Mouse (Mus musculus) megakaryocyte progenitor cell, adult 5-6 weeks (primary cell): ENCODE results near the gene Mbnl1. TPM values are rescaled to one million over a fixed set of nuclear protein-coding genes. Genes with fewer than 3 reads are reported as not detected.

Experiments
- ATAC-seq: replicated peaks from 2 replicates; pipeline ENCODE4 v1.8.0; 2016; ENCODE audit warnings: mild to moderate bottlenecking, moderate TSS enrichment, inconsistent platforms; ENCODE audit not compliant: poor library complexity
- total RNA-seq, 2 experiments: library from RNA; stranded (forward) in 1 of 2; stranded (reverse) in 1 of 2; fragments of 157-497, 149-512 nt in 1 of 2; fragments of 200-1000 nt in 1 of 2; gene quantifications; 2 replicates each; pipeline versions ENCODE4 v1.2.3 to v1.2.4; 2015 to 2017

Gene Mbnl1
- total RNA-seq, 2 experiments from 2014 or later: 545 to 611 TPM

GRCm38 (mm10) chr3:60515430-60515829 is 42.8 kb downstream of the Mbnl1 start:
- ATAC-seq: no peak

- ATAC-seq: peak; percentile 83
Measured at GRCm38 (mm10) chr3:60516054-60516674, 43.5 kb downstream of the Mbnl1 start.

GRCm38 (mm10) chr3:60517234-60517787 is 44.7 kb downstream of the Mbnl1 start:
- no peak for ATAC-seq

- ATAC-seq: peak; percentile 43
Measured at GRCm38 (mm10) chr3:60519337-60519736, 46.7 kb downstream of the Mbnl1 start.

- ATAC-seq: no peak
Measured at GRCm38 (mm10) chr3:60524127-60524526, 51.5 kb downstream of the Mbnl1 start.

GRCm38 (mm10) chr3:60531286-60531685 is 58.7 kb downstream of the Mbnl1 start:
- peak; percentile 36 for ATAC-seq

GRCm38 (mm10) chr3:60531826-60532225 is 59.2 kb downstream of the Mbnl1 start:
- ATAC-seq: no peak

- no peak for ATAC-seq
Measured at GRCm38 (mm10) chr3:60535224-60535623, 62.6 kb downstream of the Mbnl1 start.

GRCm38 (mm10) chr3:60537063-60537462 is 64.4 kb downstream of the Mbnl1 start:
- peak; percentile 71 for ATAC-seq

GRCm38 (mm10) chr3:60538214-60538971 is 65.8 kb downstream of the Mbnl1 start:
- ATAC-seq: peak; percentile 28; the same call in 1 of the 2 replicates

- no peak for ATAC-seq
Measured at GRCm38 (mm10) chr3:60541121-60541520, 68.5 kb downstream of the Mbnl1 start.

- ATAC-seq: peak; percentile 86
Measured at GRCm38 (mm10) chr3:60546196-60546595, 73.6 kb downstream of the Mbnl1 start.

- no peak for ATAC-seq
Measured at GRCm38 (mm10) chr3:60546904-60547303, 74.3 kb downstream of the Mbnl1 start.

- no peak for ATAC-seq
Measured at GRCm38 (mm10) chr3:60550492-60550891, 77.9 kb downstream of the Mbnl1 start.

GRCm38 (mm10) chr3:60551650-60552049 is 79.0 kb downstream of the Mbnl1 start:
- no peak for ATAC-seq

GRCm38 (mm10) chr3:60553011-60553410 is 80.4 kb downstream of the Mbnl1 start:
- ATAC-seq: 0 out of 2 replicates have a peak, but pooled peaks have one; percentile 27

GRCm38 (mm10) chr3:60556596-60556995 is 84.0 kb downstream of the Mbnl1 start:
- no peak for ATAC-seq

- no peak for ATAC-seq
Measured at GRCm38 (mm10) chr3:60558252-60558862, 85.7 kb downstream of the Mbnl1 start.

GRCm38 (mm10) chr3:60559762-60560161 is 87.1 kb downstream of the Mbnl1 start:
- ATAC-seq: no peak

GRCm38 (mm10) chr3:60563529-60564243 is 91.1 kb downstream of the Mbnl1 start:
- no peak for ATAC-seq

- ATAC-seq: no peak
Measured at GRCm38 (mm10) chr3:60564244-60564643, 91.6 kb downstream of the Mbnl1 start.
